Mouse (Mus musculus) brain, embryonic 14.5 days (tissue): ENCODE measurements around the gene Rad54l2.

Source experiments
- CTCF ChIP-seq: fragments of 200-500 bp; IDR thresholded peaks from 2 replicates; pipeline ENCODE4 v1.5.1; 2012; ENCODE audit warnings: inconsistent platforms, mild to moderate bottlenecking, moderate library complexity, borderline replicate concordance; ENCODE audit not compliant: insufficient read depth, insufficient read length; ENCODE audit errors: extremely low read depth
- POLR2A ChIP-seq: fragments of 200-500 bp; IDR thresholded peaks from 2 replicates; pipeline ENCODE4 v1.6.1; 2012; ENCODE audit warnings: mild to moderate bottlenecking, inconsistent platforms, borderline replicate concordance; ENCODE audit not compliant: poor library complexity, insufficient read depth, insufficient read length, severe bottlenecking; ENCODE audit errors: extremely low read depth

- TF ChIP-seq POLR2A (no peak), CTCF (no peak)
These were observed 32.1 kb upstream of the Rad54l2 start for GRCm38 (mm10) chr9:106821050-106821617.
